Mouse (Mus musculus): ENCODE measurements at regions not wholly inside any gene's neighbourhood (a gene's known extent, or its start where the extent isn't known, plus 50 kb on each side); places are given as distances from the start of the nearest gene placed in this dataset.

GRCm38 (mm10) chr9:120676301-120676700 lies 105.1 kb downstream of the Rpl14 start:
- TF ChIP-seq CTCF (IDR thresholded peaks at IDR 0.05; ENCODE audit: low read depth) (no peak), EP300 (IDR thresholded peaks at IDR 0.05; ENCODE audit: low read depth) (no peak)

Data from liver, postnatal 0 days (tissue).